Mouse (Mus musculus): Measurements from ENCODE around the gene Platr17.

DNA sequence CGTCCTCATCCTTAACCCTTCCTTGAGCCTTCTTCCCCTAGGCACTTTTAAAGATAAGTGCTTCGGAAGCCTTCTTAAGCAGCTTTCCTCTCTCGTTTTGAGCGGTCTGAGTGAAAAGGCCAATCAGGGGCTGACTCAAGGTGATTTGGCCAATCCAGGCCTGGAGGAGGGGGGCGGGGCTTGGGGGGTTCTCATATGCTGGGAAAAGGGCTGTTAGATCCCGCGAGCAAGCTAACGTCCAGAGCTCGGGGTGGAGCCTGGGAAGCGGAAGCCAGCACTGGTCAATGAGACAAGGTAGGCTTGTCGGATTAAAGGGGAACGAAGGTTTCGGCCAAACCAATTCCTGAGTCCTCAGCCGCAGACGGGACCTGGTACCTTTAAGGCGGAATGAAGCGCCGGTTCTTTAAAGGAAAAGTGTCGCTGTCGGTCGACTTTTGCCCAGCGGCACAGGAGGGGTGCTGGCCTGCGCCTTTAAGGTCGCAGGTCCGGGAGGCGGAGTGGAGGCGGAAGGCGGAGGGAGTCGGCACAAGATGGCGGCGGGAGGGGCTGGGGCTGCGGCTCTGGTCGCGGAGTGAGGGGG is 10.8 kb downstream of the Platr17 start, which contains the start of the genes Tapbp and Zbtb22:
- no peak for TF ChIP-seq CTCF (IDR thresholded peaks at IDR 0.05; ENCODE audit: extremely low read depth, insufficient read depth, insufficient read length, insufficient replicate concordance)
- 0 out of 2 replicates have a peak, but pooled peaks have one; percentile 1 for TF ChIP-seq POLR2A (IDR thresholded peaks at IDR 0.05; ENCODE audit: low read depth, low read length)
